Mouse (Mus musculus): Measurements from ENCODE around the gene Rufy2. TPM values are rescaled to one million over a fixed set of nuclear protein-coding genes. Genes with fewer than 3 reads are reported as not detected.

Gene Rufy2
- polyA plus RNA-seq (2014; fragmentation: Illumina TruSeq; extraction: RNeasy Lipid Tissue Mini Kit (QIAGEN cat#74804); ENCODE audit: low read depth, low replicate concordance), result 3.9 TPM

DNA sequence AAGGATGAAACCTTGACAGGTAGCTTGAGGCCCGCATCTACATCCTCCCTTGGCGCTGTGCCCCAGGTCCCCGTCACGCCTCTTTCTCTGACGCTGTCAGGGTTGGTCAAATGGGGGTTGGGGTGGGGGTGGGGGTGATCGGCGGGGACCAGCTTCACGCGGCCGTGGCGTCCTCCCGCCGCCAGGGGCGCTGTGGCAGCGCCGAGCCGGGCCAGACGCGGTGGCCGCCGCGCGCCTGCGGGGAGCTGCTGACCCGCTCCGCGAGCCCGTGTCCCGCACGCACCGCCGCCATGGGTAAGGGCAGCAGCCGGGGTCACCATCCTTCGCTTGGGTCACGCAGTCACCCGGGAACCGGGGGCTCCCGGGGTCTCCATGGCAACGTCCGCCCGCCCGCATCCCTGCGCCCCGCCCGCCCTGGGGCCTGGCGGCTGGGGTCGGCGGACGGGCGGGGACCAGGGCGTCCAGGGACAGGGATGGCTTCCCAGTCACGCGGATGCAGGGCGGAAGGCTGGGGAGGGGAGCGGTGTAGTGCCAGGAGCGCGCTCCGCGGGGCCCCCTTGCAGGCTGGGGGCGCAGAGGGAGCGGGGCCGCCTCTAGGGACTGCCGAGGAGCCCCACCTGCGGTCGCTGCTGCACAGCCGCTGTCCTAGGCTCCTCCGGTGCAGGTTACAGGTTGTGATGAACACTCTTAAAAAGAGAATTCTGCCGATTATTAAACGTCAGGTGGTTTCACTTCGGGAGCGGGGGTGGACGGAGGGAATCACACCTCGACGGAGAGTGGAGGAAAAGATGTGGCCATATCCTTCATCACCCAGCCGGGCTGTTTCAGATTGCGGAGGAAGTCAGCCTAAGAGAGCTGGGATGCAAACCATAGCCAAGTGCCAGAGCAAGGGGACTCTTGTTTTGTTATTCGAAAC, at the start of gene Rufy2:
TSS of gene Rufy2 (plus strand) at position 185 of the 916 bp plus-strand sequence.

GRCm38 (mm10) chr10:62946738-62947471, 33.1 kb upstream of the Rufy2 start, which contains the start of gene Dna2:
Dna2 (plus strand) TSS chr10:62947026.

GRCm38 (mm10) chr10:63023749-63024579, 43.9 kb downstream of the Rufy2 start, which contains the start of the genes Hnrnph3 and Pbld2:
Hnrnph3 (minus strand) TSS chr10:63024217.
Pbld2 (plus strand) TSS chr10:63024315.

DNA sequence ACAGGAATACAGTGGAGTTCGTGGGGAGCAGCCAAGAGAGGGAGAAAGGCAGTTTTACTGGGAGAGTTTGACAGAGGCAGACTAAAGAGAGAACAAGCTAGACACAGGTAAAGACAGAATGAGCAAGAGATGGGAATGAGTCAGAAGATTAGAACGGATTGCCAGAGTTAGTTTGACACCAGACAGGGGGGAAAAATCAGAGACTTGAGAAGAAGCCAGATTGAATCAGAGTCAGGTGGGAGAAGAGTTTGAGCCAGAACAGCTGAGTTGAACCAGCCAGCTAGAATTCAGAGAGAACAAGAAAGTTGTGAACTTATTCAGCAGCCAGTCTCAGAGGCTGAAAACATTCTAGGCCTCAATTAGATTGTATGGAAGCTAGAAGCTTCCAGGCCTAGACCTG, 79.8 kb downstream of the Rufy2 start, which contains the start of gene Pbld1:
TSS of gene Pbld1 (plus strand) at position 301 of the 400 bp plus-strand sequence.

Other genes starting within 250 kb of the Rufy2 start
- 181 TPM for gene Ccar1, start 187.9 kb upstream of the Rufy2 start, polyA plus RNA-seq (2014; fragmentation: Illumina TruSeq; extraction: RNeasy Lipid Tissue Mini Kit (QIAGEN cat#74804); ENCODE audit: low read depth, low replicate concordance)
- gene Tet1, start 71.2 kb upstream of the Rufy2 start, polyA plus RNA-seq (2014; fragmentation: Illumina TruSeq; extraction: RNeasy Lipid Tissue Mini Kit (QIAGEN cat#74804); ENCODE audit: low read depth, low replicate concordance), result 0.49 TPM
- gene Slc25a16, start 59.6 kb upstream of the Rufy2 start, polyA plus RNA-seq (2014; fragmentation: Illumina TruSeq; extraction: RNeasy Lipid Tissue Mini Kit (QIAGEN cat#74804); ENCODE audit: low read depth, low replicate concordance), result 7.6 TPM
- 6.2 TPM for gene Dna2, start 33.2 kb upstream of the Rufy2 start, polyA plus RNA-seq (2014; fragmentation: Illumina TruSeq; extraction: RNeasy Lipid Tissue Mini Kit (QIAGEN cat#74804); ENCODE audit: low read depth, low replicate concordance)
- gene Hnrnph3, start 44.0 kb downstream of the Rufy2 start, polyA plus RNA-seq (2014; fragmentation: Illumina TruSeq; extraction: RNeasy Lipid Tissue Mini Kit (QIAGEN cat#74804); ENCODE audit: low read depth, low replicate concordance), result 201 TPM
- 1.8 TPM for gene Pbld2, start 44.1 kb downstream of the Rufy2 start, polyA plus RNA-seq (2014; fragmentation: Illumina TruSeq; extraction: RNeasy Lipid Tissue Mini Kit (QIAGEN cat#74804); ENCODE audit: low read depth, low replicate concordance)
- 0.71 TPM for gene Pbld1, start 79.9 kb downstream of the Rufy2 start, polyA plus RNA-seq (2014; fragmentation: Illumina TruSeq; extraction: RNeasy Lipid Tissue Mini Kit (QIAGEN cat#74804); ENCODE audit: low read depth, low replicate concordance)
- gene Atoh7, start 119.4 kb downstream of the Rufy2 start, polyA plus RNA-seq (2014; fragmentation: Illumina TruSeq; extraction: RNeasy Lipid Tissue Mini Kit (QIAGEN cat#74804); ENCODE audit: low read depth, low replicate concordance), result not detected
- 0.85 TPM for gene Mypn, start 223.7 kb downstream of the Rufy2 start, polyA plus RNA-seq (2014; fragmentation: Illumina TruSeq; extraction: RNeasy Lipid Tissue Mini Kit (QIAGEN cat#74804); ENCODE audit: low read depth, low replicate concordance)